Mouse (Mus musculus): Measurements from ENCODE around the gene Stk40.

DNA sequence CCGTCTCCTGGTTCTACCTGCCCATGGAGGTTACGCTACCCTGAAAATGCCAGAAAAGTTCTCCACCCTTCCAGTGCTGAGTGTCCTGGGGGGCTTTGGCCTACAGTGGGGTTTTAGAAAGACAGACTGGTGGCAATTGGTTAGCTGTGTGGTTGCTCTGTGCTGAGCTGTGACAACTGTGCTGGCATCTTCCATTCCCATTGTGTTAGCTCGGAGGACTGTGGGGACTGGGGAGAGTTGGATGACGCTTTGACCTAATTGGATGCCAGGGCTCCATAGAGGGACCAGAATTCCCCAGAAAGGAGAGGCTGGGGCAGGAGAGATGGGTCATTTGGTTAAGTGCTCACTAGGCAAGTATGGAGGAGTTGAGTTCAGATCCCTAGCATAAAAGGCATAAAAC lies 30.5 kb downstream of the Stk40 start:
- no peak for TF ChIP-seq POLR2A (IDR thresholded peaks at IDR 0.05; ENCODE audit: borderline replicate concordance, insufficient read depth, low read length)
- no peak for TF ChIP-seq CTCF (IDR thresholded peaks at IDR 0.05; ENCODE audit: borderline replicate concordance, insufficient read depth, low read depth, low read length)
